Mouse (Mus musculus): ENCODE results near the gene Gtf3c2. TPM values are rescaled to one million over a fixed set of nuclear protein-coding genes. Genes with fewer than 3 reads are reported as not detected.
A peak's percentile ranks its signal among the peaks of the same experiment; 100 is the strongest.

The Gtf3c2 gene
- total RNA-seq, 2 experiments from 2014 or later: 59.8 to 60.6 TPM

DNA sequence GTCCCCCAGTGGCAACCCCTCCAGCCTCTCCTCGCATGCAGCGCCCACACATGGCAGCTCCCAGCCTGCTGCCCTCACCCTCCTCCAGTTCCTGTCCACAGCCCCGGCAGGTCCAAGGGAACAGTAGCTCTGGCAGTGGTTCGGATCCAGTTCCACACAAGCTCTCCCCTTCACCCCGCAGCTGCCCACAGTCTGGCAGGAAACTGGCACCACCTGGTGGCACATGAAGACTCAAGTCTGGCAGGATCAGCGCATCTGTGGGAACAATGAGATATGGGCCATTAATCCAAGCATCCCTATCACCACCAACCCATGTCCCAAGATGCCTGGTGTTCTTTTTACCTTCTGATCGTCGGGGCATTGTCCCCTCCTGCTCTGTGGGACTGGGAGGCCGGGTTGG lies 19.9 kb upstream of the Gtf3c2 start:
- intact Hi-C loops (cut with DNase I): loop anchor here (5.0 kb wide), 1 partner anchor 52 kb away; the partner anchor contains the start of gene Krtcap3
- DNase-seq (ENCODE audit: extremely low spot score in 1 of 2, low spot score in 2 of 2): peak in 1 of 2 experiments; percentile 49

- intact Hi-C loops (cut with DNase I): loop anchor here (5.0 kb wide), 1 partner anchor 53 kb away; the partner anchor contains the start of gene Krtcap3
- no peak for DNase-seq (ENCODE audit: extremely low spot score in 1 of 2, low spot score in 2 of 2)
These were observed 19.5 kb upstream of the Gtf3c2 start for GRCm38 (mm10) chr5:31199321-31199892.

- DNase-seq (ENCODE audit: extremely low spot score in 1 of 2, low spot score in 2 of 2): no peak
- intact Hi-C loops (cut with DNase I): loop anchor here (5.0 kb wide), 1 partner anchor 54 kb away; the partner anchor contains the start of gene Krtcap3
These were observed 18.8 kb upstream of the Gtf3c2 start for GRCm38 (mm10) chr5:31198616-31199320.

- DNase-seq (ENCODE audit: extremely low spot score in 1 of 2, low spot score in 2 of 2): no peak
- intact Hi-C loops (cut with DNase I): loop anchor here (5.0 kb wide), 1 partner anchor 54 kb away; the partner anchor contains the start of gene Krtcap3
These were observed 18.2 kb upstream of the Gtf3c2 start for GRCm38 (mm10) chr5:31198170-31198569.

- intact Hi-C loops (cut with DNase I): loop anchor here (5.0 kb wide), 1 partner anchor 55 kb away; the partner anchor contains the start of gene Krtcap3
- no peak for DNase-seq (ENCODE audit: extremely low spot score in 1 of 2, low spot score in 2 of 2)
These were observed 17.1 kb upstream of the Gtf3c2 start for GRCm38 (mm10) chr5:31197072-31197471.

DNA sequence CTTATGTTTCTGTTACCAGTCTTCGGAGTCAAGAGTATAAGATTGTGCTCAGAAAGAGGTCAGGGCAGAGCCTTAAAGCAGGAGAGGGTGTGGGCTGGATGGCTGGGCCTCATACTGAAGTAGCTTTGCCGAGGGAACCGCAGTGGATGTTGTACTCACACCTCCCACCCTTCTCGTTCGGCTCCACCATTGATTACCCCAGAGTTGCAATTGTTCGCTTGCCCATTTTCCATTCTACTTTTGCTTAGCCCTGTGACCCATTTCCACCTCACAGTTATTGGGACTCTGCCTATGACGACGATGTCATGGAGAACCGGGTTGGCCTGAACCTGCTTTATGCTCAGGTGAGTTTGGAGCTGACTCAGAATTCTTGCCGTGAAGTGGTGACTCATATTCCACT lies 16.3 kb upstream of the Gtf3c2 start:
- intact Hi-C loops (cut with DNase I): loop anchor here (5.0 kb wide), 1 partner anchor 56 kb away; the partner anchor contains the start of gene Krtcap3
- DNase-seq (ENCODE audit: extremely low spot score in 1 of 2, low spot score in 2 of 2): no peak

DNA sequence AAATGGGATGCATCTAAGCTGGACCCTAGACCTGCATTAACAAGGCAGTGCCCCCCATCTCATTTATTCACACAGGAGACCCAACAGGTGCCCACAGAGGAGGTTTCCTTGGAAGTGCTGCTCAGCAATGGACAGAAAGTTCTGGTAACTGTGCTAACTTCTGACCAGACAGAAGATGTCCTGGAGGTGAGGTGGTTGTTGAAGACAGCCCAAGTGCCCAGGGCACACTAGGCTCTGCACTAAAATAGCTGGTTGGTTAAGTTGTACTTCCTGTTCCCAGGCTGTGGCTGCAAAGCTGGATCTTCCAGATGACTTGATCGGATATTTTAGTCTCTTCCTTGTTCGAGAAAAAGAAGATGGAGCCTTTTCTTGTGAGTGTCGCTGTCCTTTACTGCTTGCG lies 15.7 kb upstream of the Gtf3c2 start:
- intact Hi-C loops (cut with DNase I): loop anchor here (5.0 kb wide), 1 partner anchor 57 kb away; the partner anchor contains the start of gene Krtcap3
- DNase-seq (ENCODE audit: extremely low spot score in 1 of 2, low spot score in 2 of 2): no peak

DNA sequence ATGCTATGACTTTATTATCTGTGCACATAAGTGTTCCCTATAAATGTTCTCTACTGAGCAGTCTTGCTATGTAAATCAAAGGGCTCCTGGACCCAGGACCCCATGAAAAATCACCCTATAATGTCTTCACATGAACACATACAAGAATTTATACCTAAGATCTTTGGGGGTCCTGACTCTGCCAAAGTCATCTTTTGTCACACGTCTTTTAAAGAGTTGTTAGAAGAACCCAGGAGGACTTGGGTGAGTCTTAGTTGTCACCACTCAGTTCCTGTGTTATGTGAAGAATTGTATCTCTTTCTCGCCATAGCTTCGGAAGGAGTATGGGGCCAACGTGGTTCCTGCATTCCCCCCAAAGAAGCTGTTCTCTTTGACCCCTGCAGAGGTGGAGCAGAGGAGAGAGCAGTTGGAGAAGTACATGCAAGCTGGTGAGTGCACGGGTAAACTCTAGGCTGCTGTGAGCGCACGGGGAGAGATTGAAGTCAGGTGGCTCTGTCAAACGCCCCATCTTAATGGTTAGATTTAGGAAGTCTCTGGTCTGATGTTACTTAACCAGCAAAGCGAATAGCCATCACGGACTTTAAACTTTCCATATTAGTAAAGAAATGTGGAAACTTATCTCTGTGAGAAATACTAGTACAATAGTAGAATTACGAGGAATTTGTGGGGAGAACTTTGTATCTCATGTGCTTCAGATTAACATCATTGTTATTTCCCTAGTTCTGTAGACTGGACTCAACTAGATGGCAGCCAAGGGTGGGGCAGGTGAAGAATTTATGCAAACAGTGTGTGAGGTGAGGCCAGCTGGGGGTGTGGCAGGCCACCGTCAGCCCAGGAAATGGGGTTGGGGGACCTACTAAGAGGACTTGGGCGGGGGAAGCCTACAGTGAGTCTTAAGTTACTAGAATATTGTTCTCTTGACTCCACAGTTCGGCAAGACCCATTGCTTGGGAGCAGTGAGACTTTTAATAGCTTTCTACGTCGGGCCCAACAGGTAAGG lies 14.8 kb upstream of the Gtf3c2 start:
- no peak for DNase-seq (ENCODE audit: extremely low spot score in 1 of 2, low spot score in 2 of 2)
- intact Hi-C loops (cut with DNase I): loop anchor here (5.0 kb wide), 1 partner anchor 58 kb away; the partner anchor contains the start of gene Krtcap3

DNA sequence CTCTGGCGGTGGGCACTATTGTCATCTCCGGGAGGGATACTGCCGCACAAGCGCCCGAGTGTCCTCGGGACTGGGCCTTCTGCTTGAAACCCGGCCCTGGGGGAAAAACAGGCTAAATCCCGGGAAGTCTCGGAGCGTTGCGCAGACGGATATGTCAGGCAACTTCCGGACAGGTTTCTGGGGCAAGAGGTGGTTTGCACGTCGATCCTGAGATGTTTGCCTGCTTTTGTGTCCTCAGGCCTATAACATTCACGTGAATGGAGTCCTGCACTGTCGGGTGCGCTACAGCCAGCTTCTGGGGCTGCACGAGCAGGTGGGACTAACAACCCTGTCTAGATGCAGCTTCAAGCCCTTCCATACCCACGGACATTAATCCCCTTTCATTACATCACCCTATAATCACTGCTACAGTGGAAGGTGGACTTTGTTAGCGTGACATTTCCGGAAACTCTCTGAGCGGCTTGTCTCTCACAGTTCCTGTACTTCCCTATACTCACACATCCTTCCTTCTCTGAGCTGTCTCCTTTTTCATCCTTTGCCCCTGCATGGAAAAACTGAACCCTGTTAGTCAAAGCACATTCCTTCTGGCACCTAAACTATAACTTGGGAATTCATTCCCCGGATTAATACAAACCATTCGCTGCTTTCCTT lies 13.8 kb upstream of the Gtf3c2 start:
- intact Hi-C loops (cut with DNase I): no loop called here
- no peak for DNase-seq (ENCODE audit: extremely low spot score in 1 of 2, low spot score in 2 of 2)

GRCm38 (mm10) chr5:31192939-31193630 lies 13.1 kb upstream of the Gtf3c2 start, which contains the start of the genes Snx17 and Eif2b4:
Gene Snx17, plus strand, starts transcription at chr5:31193227.
Gene Eif2b4, minus strand, starts transcription at chr5:31193430.
- intact Hi-C loops (cut with DNase I): no loop called here
- DNase-seq (ENCODE audit: extremely low spot score in 1 of 2, low spot score in 2 of 2): peak; percentile 99

- peak; percentile 60 to 90 for DNase-seq (ENCODE audit: extremely low spot score in 1 of 2, low spot score in 2 of 2)
- intact Hi-C loops (cut with DNase I): no loop called here
These were observed 12.3 kb upstream of the Gtf3c2 start for GRCm38 (mm10) chr5:31192045-31192938.

GRCm38 (mm10) chr5:31190201-31190600 lies 10.3 kb upstream of the Gtf3c2 start:
- no peak for DNase-seq (ENCODE audit: extremely low spot score in 1 of 2, low spot score in 2 of 2)
- intact Hi-C loops (cut with DNase I): no loop called here

DNA sequence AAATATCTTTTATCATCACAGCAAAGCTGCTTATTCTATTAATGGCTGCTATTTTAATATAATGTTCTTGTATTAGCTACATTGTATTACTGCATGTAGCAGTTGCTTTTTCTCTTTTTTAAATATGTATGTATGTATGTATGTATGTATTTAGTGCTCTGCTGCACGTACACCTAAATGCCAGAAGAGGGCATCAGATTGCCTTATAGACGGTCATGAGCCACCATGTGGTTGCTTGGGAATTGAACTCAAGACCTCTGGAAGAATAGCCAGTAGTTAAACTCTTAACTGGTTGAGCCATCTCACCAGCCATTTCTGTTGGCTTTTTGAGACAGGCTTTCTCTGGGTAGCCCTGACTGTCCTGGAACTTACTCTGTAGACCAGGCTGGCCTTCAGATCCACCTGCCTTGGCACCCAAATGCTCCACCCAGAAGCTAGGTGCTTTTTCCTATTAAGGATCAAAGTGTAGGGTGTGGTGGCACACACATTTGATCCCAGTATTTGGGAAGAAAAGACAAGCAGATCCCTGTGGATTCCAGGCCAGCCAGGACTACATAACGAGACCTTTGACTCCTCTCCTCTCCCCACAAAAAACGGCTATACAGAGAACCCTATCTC lies 8.4 kb upstream of the Gtf3c2 start:
- DNase-seq (ENCODE audit: extremely low spot score in 1 of 2, low spot score in 2 of 2): no peak
- intact Hi-C loops (cut with DNase I): no loop called here

GRCm38 (mm10) chr5:31183678-31184077 lies 3.7 kb upstream of the Gtf3c2 start:
- intact Hi-C loops (cut with DNase I): no loop called here
- no peak for DNase-seq (ENCODE audit: extremely low spot score in 1 of 2, low spot score in 2 of 2)

DNA sequence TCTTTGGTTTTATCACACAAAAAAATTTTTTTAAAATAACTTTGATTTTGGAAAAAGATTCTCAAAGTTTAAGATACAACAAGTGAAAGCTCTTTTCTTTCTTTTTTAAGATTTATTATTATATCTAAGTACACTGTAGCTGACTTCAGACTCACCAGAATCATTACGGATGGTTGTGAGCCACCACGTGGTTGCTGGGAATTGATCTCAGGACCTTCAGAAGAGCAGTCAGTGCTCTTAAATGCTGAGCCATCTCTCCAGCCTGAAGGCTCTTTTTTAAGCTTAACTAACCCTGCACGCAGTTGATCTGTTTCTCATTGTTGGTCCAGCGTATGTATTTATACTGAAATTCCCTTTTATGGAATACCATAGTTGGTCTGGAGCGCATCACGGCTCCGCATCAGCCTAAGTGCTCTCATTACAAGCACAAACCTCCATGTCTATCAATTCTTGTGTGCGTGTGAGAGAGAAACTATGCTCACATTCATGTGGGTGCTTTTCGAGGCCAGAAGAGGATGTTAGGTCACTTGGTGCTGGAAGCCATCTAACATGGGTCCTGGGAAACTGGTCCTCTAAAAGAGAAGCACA lies 1.3 kb upstream of the Gtf3c2 start:
- intact Hi-C loops (cut with DNase I): no loop called here
- no peak for DNase-seq (ENCODE audit: extremely low spot score in 1 of 2, low spot score in 2 of 2)

- intact Hi-C loops (cut with DNase I): no loop called here
- DNase-seq (ENCODE audit: extremely low spot score in 1 of 2, low spot score in 2 of 2): peak in 1 of 2 experiments; percentile 58
These were observed 611 bp downstream of the Gtf3c2 start for GRCm38 (mm10) chr5:31179301-31179765.
